Mouse (Mus musculus): ENCODE data around the gene Dlx2.

GRCm38 (mm10) chr2:71547829-71548228, 1.3 kb upstream of the Dlx2 start:
- TF ChIP-seq CTCF (IDR thresholded peaks at IDR 0.05; ENCODE audit: control insufficient read depth, insufficient read depth, insufficient read length): peak; percentile 62
- TF ChIP-seq USF1 (IDR thresholded peaks at IDR 0.05; ENCODE audit: low read depth): no peak

Measured in C2C12 (cell line).